Mouse (Mus musculus) embryonic fibroblast, embryonic 13.5 days (primary cell): ENCODE data around the gene Ppp1r16b. TPM values are rescaled to one million over a fixed set of nuclear protein-coding genes. Genes with fewer than 3 reads are reported as not detected.

Source experiments
- H3K27ac ChIP-seq: 2 replicates; pipeline ENCODE4 v1.5.1; 2012; ENCODE audit warnings: low read length, control low read depth, inconsistent platforms; ENCODE audit not compliant: insufficient read depth
- H3K4me1 ChIP-seq: 2 replicates; pipeline ENCODE4 v1.6.1; 2011; ENCODE audit warnings: low read length; ENCODE audit not compliant: control insufficient read depth, insufficient read depth
- H3K4me3 ChIP-seq: 2 replicates; pipeline ENCODE4 v1.5.1; 2011; ENCODE audit warnings: mild to moderate bottlenecking, control low read depth, low read length; ENCODE audit not compliant: insufficient read depth
- CTCF ChIP-seq: IDR thresholded peaks from 2 replicates; pipeline ENCODE4 v1.5.1; 2011; ENCODE audit warnings: mild to moderate bottlenecking, control low read depth, low read length, moderate library complexity, borderline replicate concordance; ENCODE audit not compliant: insufficient read depth
- POLR2A ChIP-seq: IDR thresholded peaks from 2 replicates; pipeline ENCODE4 v1.6.1; 2011; ENCODE audit warnings: low read depth, mild to moderate bottlenecking, control low read depth, low read length, moderate library complexity
- polyA plus RNA-seq: library from polyadenylated mRNA; stranded (reverse); fragments of >200 nt; gene quantifications from 2 replicates; pipeline ENCODE4 v1.2.4, GENCODE M21; 2011; ENCODE audit warnings: low read depth; ENCODE audit not compliant: missing spikeins, insufficient read length

Ppp1r16b gene
- polyA plus RNA-seq, 1 experiment = 0.09 TPM

- Histone ChIP-seq H3K4me1 (no peaks in the 10 kb centered on the region), H3K27ac (no peak overlapping the region), H3K4me3 (no peak overlapping the region)
- TF ChIP-seq POLR2A (no peak), CTCF (no peak)
Observed at GRCm38 (mm10) chr2:158718816-158719549, 53.8 kb downstream of the Ppp1r16b start.

DNA sequence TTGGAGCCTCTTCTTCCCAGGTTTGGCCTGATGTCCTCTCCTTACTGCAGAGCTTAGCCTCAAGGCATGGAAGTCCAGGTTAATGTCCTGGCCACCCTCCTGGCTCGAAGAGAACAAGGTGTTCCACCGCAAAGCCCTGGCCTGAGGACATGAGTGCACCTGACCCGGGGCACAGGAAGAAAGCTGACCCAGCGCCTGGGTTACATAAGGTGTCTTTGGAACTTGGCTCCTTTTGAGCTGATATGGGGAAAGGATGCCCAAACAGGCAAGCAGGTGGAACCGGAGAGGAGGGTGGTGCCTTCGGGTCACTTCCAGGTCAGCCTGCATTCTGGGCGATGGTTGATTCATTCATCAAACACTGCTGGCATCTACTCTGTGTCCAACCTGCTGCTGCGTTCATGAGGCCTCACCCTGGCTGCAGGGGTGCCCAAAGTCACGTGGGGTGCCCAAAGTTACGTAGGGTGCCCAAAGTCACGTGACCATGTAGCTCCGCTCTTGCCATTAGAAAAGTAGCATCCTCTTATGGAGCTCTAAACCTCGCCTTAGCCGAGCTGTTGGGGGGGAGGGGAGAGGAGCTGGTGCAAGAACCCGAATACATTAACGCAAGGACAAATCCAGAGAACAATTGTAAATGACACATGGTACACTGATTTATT lies 55.6 kb downstream of the Ppp1r16b start:
- no peak overlapping the region for H3K4me3 ChIP-seq
- TF ChIP-seq CTCF (no peak), POLR2A (no peak)
- H3K27ac ChIP-seq = no peak overlapping the region
- no peaks in the 10 kb centered on the region for H3K4me1 ChIP-seq

- no peak for TF ChIP-seq POLR2A
- H3K27ac ChIP-seq = no peak overlapping the region
Observed at GRCm38 (mm10) chr2:158721481-158721880, 56.3 kb downstream of the Ppp1r16b start.

DNA sequence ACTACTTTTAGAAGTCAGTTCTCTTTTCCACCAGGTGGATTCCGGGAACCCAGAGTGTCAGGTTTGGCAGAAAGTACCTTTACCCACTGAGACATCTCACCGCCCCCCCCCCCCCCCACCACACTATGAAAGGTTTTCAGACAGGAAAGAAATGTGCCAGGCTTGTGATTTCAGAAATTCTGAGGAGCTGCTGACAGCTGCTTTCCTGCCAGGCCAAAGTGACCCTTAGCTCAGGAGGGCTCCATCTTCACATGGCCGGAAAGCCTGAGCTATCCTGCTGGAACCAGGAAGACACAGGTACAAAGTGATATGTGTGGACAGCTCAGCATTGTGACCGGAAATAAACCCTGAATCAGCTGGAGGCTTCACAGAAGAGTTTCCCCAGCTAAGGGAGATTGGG lies 56.9 kb downstream of the Ppp1r16b start:
- no peaks in the 10 kb centered on the region for H3K4me1 ChIP-seq
- no peak for TF ChIP-seq CTCF
- no peak for TF ChIP-seq POLR2A
- H3K27ac ChIP-seq = no peak overlapping the region
- no peak overlapping the region for H3K4me3 ChIP-seq

More at GRCm38 (mm10) chr2:158721481-158721880, 56.3 kb downstream of the Ppp1r16b start:
- Histone ChIP-seq H3K4me3 (no peak overlapping the region), H3K4me1 (no peaks in the 10 kb centered on the region)

DNA sequence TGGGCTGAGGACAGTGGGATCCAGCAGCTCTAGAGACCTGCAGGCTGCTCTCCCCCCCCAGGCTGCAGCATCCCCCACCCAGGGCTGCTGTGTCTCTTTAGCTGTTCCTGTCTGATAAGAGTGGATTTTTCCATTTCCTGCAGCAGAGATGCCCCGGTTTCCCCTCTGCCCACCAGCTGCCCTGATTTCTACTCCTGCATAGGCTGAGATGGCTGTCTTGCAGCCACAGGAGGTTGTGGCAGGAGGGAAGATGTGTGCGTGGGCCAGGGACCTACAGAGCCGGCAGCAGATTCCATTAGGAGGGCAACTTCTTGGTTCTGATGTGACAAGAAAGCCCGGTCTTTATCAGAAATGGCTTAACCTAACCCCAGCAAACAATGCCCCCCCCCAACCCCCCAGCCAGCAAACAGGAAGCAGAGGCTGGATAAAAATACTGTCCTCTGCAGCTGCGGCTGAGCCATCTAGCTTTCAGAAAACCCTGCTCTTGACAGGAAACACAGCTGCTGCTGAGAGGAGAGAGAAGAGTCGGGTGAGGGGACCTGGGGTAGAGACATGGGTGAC lies 57.9 kb downstream of the Ppp1r16b start:
- H3K4me1 ChIP-seq = no peaks in the 10 kb centered on the region
- no peak for TF ChIP-seq CTCF
- TF ChIP-seq POLR2A = no peak
- no peak overlapping the region for H3K4me3 ChIP-seq
- H3K27ac ChIP-seq = no peak overlapping the region

DNA sequence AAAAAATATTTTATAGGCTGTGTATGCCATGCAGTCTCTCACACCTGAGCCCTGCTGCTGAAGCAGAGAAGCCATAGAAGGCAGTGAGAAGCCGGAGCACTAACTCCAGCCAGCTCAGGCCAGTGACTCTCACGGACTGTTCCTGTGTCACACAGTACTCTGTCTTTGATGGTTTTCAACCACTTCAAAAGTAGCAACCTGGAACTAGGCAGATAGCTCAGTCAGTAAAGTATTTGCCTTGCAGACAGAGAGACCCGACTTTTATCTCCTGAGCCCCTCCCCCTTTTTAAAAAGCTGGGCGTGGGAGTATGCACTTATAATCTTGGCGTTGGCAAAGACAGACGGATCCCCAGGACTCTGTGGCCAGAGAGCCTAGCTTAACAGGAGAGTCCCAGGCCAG lies 58.6 kb downstream of the Ppp1r16b start:
- Histone ChIP-seq H3K4me1 (no peaks in the 10 kb centered on the region), H3K27ac (no peak overlapping the region), H3K4me3 (no peak overlapping the region)
- TF ChIP-seq CTCF = no peak
- TF ChIP-seq POLR2A = no peak

DNA sequence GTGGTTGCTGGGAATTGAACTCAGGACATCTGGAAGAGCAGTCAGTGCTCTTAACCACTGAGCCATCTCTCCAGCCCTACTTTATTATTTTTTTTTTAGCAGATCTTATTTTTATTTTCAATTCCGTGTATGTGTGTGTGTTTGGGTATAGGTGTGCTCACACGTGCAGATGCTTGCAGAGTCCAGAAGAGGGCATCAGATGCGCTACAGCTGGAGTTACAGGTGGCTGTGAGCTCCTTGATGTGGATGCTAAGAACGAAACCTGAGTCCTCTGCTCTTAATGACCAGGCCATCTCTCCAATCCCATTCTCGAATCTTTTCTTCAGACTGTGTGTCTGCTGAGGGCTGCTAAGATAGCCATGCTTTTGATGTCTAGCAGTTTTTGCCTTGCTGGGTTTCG lies 61.1 kb downstream of the Ppp1r16b start:
- no peak overlapping the region for H3K4me3 ChIP-seq
- H3K27ac ChIP-seq = no peak overlapping the region
- no peaks in the 10 kb centered on the region for H3K4me1 ChIP-seq
- TF ChIP-seq POLR2A (no peak), CTCF (no peak)

DNA sequence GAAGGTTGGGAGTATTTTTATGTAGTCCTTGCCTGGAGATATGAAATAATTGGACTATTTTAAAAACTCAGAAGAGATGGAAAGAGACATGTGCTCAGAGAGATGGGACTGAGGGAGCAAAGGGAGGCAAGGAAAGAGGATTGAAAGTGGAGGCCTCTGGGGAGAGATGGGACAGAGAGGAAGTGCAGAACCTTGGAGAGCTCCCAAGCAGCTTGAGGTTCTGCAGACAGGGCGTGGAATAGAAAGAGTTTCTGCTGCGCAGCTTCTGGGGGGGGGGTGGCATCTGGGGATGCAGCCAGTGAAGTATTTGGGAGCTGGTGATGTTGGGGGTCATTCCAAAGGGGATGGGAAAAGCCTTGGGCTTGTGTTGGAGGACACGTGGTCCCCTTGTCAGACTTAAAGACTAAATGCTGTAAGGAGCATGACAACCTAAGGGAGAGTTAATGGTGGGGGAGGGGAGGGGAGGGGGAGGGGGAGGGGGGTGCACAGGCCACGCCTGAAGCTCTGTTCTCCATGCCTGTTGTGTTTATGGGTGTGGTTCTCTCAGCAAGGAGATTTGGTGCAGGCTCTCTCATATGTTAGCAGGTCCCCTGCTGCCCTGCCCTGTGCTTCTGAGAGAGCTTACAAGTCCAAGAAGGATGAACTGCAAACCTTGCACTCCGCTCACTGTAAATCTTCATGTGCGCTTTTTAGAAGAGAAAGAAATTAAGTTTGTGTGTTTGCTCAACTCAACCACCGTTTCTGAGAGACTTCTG lies 63.0 kb downstream of the Ppp1r16b start:
- H3K27ac ChIP-seq = no peak overlapping the region
- H3K4me1 ChIP-seq = no peaks in the 10 kb centered on the region
- H3K4me3 ChIP-seq = no peak overlapping the region
- TF ChIP-seq POLR2A (no peak), CTCF (no peak)

DNA sequence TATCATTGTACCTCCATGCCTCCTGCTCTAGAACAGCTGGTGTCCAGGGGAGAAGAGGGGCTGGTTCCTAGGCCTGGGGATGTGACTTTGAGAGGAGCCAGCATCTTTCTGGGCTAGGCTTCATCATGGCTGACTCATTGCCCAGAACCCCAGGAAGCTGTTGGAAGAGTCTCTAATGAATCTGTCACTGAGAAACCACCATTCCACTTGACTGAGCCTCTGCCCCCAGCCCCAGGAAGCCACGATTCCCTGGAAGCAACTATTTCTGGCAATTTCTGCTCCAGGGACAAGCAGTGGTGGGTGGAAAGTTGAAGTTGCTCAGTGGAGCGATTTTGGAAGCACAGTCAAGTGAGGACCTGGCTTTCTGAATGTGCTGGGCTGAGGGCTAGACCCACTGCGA lies 65.7 kb downstream of the Ppp1r16b start:
- no peaks in the 10 kb centered on the region for H3K4me1 ChIP-seq
- H3K4me3 ChIP-seq = no peak overlapping the region
- TF ChIP-seq POLR2A (no peak), CTCF (no peak)
- H3K27ac ChIP-seq = no peak overlapping the region
